Mouse (Mus musculus) liver, embryonic 16.5 days (tissue): ENCODE measurements around the gene Cir1. TPM values are rescaled to one million over a fixed set of nuclear protein-coding genes. Genes with fewer than 3 reads are reported as not detected.
A peak's percentile ranks its signal among the peaks of the same experiment; 100 is the strongest.

Experiments
- ATAC-seq: fragments of 200-750 bp; cut with Nextera tagmentation; 2 replicates; pipeline ENCODE4 v1.8.0; 2017; ENCODE audit warnings: low read depth, mild to moderate bottlenecking, moderate number of reproducible peaks, moderate library complexity
- H3K27ac ChIP-seq: fragments of 300-500 bp; sonication (generic); 2 replicates; pipeline ENCODE4 v1.5.1; 2014; ENCODE audit warnings: mild to moderate bottlenecking, low read length
- H3K27me3 ChIP-seq: fragments of 300-500 bp; sonication (generic); 2 replicates; pipeline ENCODE4 v1.6.1; 2014; ENCODE audit warnings: low read depth, low read length, mixed read lengths; ENCODE audit not compliant: control insufficient read depth, insufficient read depth
- H3K36me3 ChIP-seq: fragments of 300-500 bp; sonication (generic); 2 replicates; pipeline ENCODE4 v1.6.1; 2014; ENCODE audit warnings: mild to moderate bottlenecking; ENCODE audit not compliant: control insufficient read depth, insufficient read depth
- H3K4me1 ChIP-seq: fragments of 300-500 bp; sonication (generic); 2 replicates; pipeline ENCODE4 v1.6.1; 2014; ENCODE audit warnings: low read depth, low read length, mixed read lengths; ENCODE audit not compliant: control insufficient read depth
- H3K4me2 ChIP-seq: fragments of 300-500 bp; sonication (generic); 2 replicates; pipeline ENCODE4 v1.6.1; 2014; ENCODE audit warnings: low read depth, low read length, mixed read lengths
- H3K4me3 ChIP-seq: fragments of 300-500 bp; sonication (generic); 2 replicates; pipeline ENCODE4 v1.5.1; 2014; ENCODE audit warnings: low read depth, mild to moderate bottlenecking, low read length
- H3K9ac ChIP-seq: fragments of 300-500 bp; sonication (generic); 2 replicates; pipeline ENCODE4 v1.6.1; 2014; ENCODE audit warnings: low read depth, low read length
- H3K9me3 ChIP-seq: fragments of 300-500 bp; sonication (generic); replicated peaks from 2 replicates; pipeline ENCODE4 v1.6.1; 2016; ENCODE audit warnings: low read length; ENCODE audit not compliant: control insufficient read depth
- WGBS: fragments of 180-500 bp; shearing (Covaris S2); extraction: QIAGEN DNeasy Blood & Tissue Kit; methylation state at CpG from one replicate; pipeline ENCODE4 v1.1.7; 2014; ENCODE audit not compliant: insufficient replicate concordance; 5-methylcytosine and 5-hydroxymethylcytosine counted together
- polyA plus RNA-seq: library from polyadenylated mRNA; unstranded; fragments of >200 nt; fragmentation: Nextera tagmentation; extraction: Ambion mirVana; gene quantifications from 2 replicates; pipeline ENCODE4 v1.2.1, GENCODE M21; 2015

The Cir1 gene
- polyA plus RNA-seq, 1 experiment from 2014 or later = 20.3 TPM

DNA sequence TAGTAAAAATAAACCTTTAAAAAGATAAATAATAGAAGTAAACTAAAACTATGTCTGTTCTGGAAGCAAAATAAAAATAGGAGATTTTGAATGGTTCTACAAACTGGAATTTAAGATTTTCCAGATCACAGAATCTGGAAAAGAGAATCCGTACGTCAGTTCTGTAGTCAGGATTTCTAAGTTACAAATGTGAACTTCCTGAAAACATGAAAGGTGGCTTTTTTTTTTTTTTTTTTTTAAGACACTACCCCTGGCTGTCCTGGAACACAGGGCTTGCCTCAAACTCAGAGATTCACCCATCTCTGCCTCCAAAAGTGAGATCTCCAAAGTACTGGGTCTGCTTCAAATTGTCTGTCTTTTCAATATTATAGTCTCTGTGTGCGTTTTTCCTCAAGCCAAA lies 1.8 kb upstream of the Cir1 start:
- Histone ChIP-seq H3K9me3 (no peaks in the 10 kb centered on the region), H3K27me3 (no peaks in the 10 kb centered on the region), H3K27ac (peak overlapping the region; percentile 13), H3K4me3 (peak overlapping the region; percentile 94; the same call in 1 of the 2 replicates), H3K9ac (no peak overlapping the region), H3K36me3 (peaks cover 15% of the 10 kb centered on the region), H3K4me1 (peaks cover 14% of the 10 kb centered on the region), H3K4me2 (peak overlapping the region; percentile 57; the same call in 1 of the 2 replicates)
- 89% methylated on average over 3 of the region's 3 CpGs for WGBS
- no peak for ATAC-seq

DNA sequence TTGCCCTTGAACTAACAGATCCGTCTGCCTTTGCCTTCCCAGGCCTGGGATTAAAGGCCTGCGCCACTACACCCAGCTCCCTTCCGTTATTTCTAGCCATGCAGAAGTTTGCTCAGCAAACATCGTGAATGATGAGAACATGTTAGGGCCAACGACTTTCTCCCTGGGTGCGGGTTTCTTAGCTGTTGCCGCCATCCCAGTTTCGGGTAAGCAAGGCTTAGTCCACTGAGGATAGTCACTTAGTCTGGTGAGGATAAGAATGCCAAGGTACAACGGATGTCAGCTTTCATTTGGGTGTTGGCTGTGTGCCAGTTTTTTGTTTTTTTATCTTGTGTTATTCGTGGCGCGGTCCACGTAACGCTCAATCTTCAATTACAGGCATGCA lies 608 bp upstream of the Cir1 start:
- WGBS = 8% methylated on average over 14 of the region's 14 CpGs
- Histone ChIP-seq H3K4me1 (peaks cover 14% of the 10 kb centered on the region), H3K9me3 (no peaks in the 10 kb centered on the region), H3K9ac (peak overlapping the region; percentile 92), H3K27me3 (no peaks in the 10 kb centered on the region), H3K27ac (peak overlapping the region; percentile 93), H3K4me3 (peak overlapping the region; percentile 94), H3K36me3 (peaks cover 22% of the 10 kb centered on the region), H3K4me2 (peak overlapping the region; percentile 57)
- peak; percentile 44 for ATAC-seq

GRCm38 (mm10) chr2:73306006-73306405 lies 6.5 kb downstream of the Cir1 start:
- Histone ChIP-seq H3K36me3 (peaks cover 52% of the 10 kb centered on the region), H3K4me3 (no peak overlapping the region), H3K9ac (no peak overlapping the region), H3K9me3 (no peaks in the 10 kb centered on the region), H3K27ac (no peak overlapping the region), H3K4me1 (peaks cover 17% of the 10 kb centered on the region), H3K27me3 (no peaks in the 10 kb centered on the region), H3K4me2 (no peak overlapping the region)
- no peak for ATAC-seq
- WGBS = 90% methylated on average over 7 of the region's 7 CpGs

GRCm38 (mm10) chr2:73304506-73304905 lies 8.0 kb downstream of the Cir1 start:
- WGBS = 87% methylated on average over 5 of the region's 5 CpGs
- Histone ChIP-seq H3K9ac (no peak overlapping the region), H3K27ac (no peak overlapping the region), H3K36me3 (peaks cover 48% of the 10 kb centered on the region), H3K4me1 (peaks cover 15% of the 10 kb centered on the region), H3K27me3 (no peaks in the 10 kb centered on the region), H3K4me3 (no peak overlapping the region), H3K4me2 (no peak overlapping the region), H3K9me3 (no peaks in the 10 kb centered on the region)
- no peak for ATAC-seq

DNA sequence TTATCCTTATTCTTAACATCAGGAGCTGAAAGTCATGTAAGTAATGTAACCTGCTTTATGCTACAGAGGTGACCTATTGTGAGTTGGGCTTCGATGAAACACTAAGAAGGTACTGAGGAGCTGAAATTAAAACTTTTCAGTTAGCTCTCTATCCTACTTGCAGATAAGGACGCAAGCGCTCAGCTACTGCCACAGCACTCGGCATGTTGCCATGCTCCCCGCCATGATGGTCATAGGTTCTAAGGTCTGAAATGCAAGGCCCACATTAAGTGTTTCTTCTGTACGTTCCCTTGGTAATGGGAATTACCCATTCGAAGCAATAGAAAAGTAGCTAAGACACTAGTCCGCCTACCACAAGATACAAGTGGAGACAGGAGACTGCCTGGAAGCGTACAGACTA lies 9.8 kb downstream of the Cir1 start:
- H3K4me1 ChIP-seq = peaks cover 15% of the 10 kb centered on the region
- no peak overlapping the region for H3K4me2 ChIP-seq
- H3K9ac ChIP-seq = 0 out of 2 replicates have a peak overlapping the region, but pooled peaks have one; percentile 11
- H3K27ac ChIP-seq = peak overlapping the region; percentile 82
- H3K4me3 ChIP-seq = no peak overlapping the region
- WGBS = 72% methylated on average over 9 of the region's 9 CpGs
- peaks cover 38% of the 10 kb centered on the region for H3K36me3 ChIP-seq
- H3K9me3 ChIP-seq = no peaks in the 10 kb centered on the region
- H3K27me3 ChIP-seq = no peaks in the 10 kb centered on the region
- no peak for ATAC-seq

DNA sequence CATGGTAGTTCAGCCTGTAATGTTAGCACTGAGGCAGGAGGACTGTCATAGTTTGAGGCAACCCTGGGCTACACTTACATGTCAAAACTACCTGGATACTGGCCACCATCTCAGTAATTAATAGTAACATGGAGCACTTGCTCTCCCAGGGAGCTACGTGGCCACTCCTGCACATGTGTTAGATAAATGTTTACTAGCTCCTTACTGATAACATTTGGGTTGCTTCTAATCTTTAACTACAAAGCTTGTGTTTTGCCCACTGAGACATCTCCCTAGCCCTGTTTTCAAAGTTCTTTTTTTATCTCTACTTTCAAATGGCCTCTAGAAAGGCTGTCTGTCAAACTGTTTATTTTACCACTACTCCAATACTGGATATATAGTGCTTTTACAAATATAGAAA lies 10.5 kb downstream of the Cir1 start:
- Histone ChIP-seq H3K9me3 (no peaks in the 10 kb centered on the region), H3K4me1 (peaks cover 15% of the 10 kb centered on the region), H3K27me3 (no peaks in the 10 kb centered on the region), H3K9ac (no peak overlapping the region), H3K4me2 (peak overlapping the region; percentile 41), H3K4me3 (0 out of 2 replicates have a peak overlapping the region, but pooled peaks have one; percentile 6), H3K36me3 (peaks cover 35% of the 10 kb centered on the region), H3K27ac (peak overlapping the region; percentile 82)
- 16% methylated on average over 1 of the region's 1 CpGs for WGBS
- ATAC-seq = peak; percentile 94

- Histone ChIP-seq H3K4me3 (no peak overlapping the region), H3K9me3 (no peaks in the 10 kb centered on the region), H3K4me1 (peaks cover 21% of the 10 kb centered on the region), H3K27ac (no peak overlapping the region), H3K9ac (no peak overlapping the region), H3K4me2 (no peak overlapping the region), H3K27me3 (no peaks in the 10 kb centered on the region), H3K36me3 (peaks cover 24% of the 10 kb centered on the region)
- 66% methylated on average over 3 of the region's 3 CpGs for WGBS
- ATAC-seq = no peak
Measured at GRCm38 (mm10) chr2:73298841-73299240, 13.7 kb downstream of the Cir1 start.

DNA sequence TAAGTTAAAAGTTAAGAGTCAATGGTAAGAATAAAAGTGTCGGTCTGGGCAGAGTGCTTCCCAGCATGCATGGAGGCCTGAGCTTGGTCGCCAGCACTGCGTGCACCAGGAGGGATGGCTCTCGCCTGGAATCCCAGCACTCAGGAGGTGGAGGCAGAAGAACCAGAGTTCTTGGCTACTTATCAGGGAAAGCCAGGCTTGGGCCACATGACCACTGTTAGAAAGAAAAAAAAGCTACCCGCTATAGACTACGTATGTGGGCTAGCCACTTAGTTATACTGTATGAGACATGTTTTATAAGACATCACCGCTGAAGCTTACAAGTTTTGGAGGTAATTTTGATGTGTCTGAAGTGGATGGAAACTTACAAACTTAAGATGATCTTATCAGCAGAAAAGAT lies 14.3 kb downstream of the Cir1 start:
- peak; percentile 12; the same call in 1 of the 2 replicates for ATAC-seq
- Histone ChIP-seq H3K27me3 (no peaks in the 10 kb centered on the region), H3K36me3 (peaks cover 24% of the 10 kb centered on the region), H3K9ac (no peak overlapping the region), H3K4me3 (no peak overlapping the region), H3K9me3 (no peaks in the 10 kb centered on the region), H3K4me1 (peaks cover 21% of the 10 kb centered on the region), H3K27ac (no peak overlapping the region), H3K4me2 (no peak overlapping the region)
- WGBS = 66% methylated on average over 7 of the region's 7 CpGs

- WGBS = 42% methylated on average over 7 of the region's 7 CpGs
- H3K27me3 ChIP-seq = no peaks in the 10 kb centered on the region
- peak; percentile 47; the same call in 1 of the 2 replicates for ATAC-seq
- H3K27ac ChIP-seq = no peak overlapping the region
- H3K9me3 ChIP-seq = no peaks in the 10 kb centered on the region
- peaks cover 20% of the 10 kb centered on the region; the same call in 1 of the 2 replicates for H3K36me3 ChIP-seq
- H3K4me3 ChIP-seq = no peak overlapping the region
- peaks cover 6% of the 10 kb centered on the region for H3K4me1 ChIP-seq
- H3K9ac ChIP-seq = no peak overlapping the region
- H3K4me2 ChIP-seq = no peak overlapping the region
Measured at GRCm38 (mm10) chr2:73295023-73295422, 17.5 kb downstream of the Cir1 start.
